Mouse (Mus musculus): ENCODE data around the gene Sun2.

The Sun2 gene

DNA sequence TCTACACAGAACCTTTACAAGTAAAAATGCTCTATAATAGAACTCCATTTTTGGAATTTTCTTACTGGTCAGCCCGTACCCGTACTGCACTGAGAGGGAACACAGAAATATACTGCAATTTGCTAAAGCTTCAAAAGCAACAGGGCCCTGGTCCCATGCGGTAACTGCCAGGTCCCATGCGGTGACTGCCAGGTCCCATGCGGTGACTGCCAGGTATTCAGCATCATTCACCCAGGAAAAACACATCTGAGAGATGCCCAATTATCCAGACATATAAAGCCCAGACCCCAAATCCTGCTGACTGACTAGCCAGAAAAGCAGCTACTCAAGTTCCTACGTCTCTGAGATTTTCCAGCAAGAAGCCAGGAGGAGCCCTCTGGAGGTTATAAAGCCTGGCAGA lies 57.7 kb downstream of the Sun2 start:
- no peak for DNase-seq

DNA sequence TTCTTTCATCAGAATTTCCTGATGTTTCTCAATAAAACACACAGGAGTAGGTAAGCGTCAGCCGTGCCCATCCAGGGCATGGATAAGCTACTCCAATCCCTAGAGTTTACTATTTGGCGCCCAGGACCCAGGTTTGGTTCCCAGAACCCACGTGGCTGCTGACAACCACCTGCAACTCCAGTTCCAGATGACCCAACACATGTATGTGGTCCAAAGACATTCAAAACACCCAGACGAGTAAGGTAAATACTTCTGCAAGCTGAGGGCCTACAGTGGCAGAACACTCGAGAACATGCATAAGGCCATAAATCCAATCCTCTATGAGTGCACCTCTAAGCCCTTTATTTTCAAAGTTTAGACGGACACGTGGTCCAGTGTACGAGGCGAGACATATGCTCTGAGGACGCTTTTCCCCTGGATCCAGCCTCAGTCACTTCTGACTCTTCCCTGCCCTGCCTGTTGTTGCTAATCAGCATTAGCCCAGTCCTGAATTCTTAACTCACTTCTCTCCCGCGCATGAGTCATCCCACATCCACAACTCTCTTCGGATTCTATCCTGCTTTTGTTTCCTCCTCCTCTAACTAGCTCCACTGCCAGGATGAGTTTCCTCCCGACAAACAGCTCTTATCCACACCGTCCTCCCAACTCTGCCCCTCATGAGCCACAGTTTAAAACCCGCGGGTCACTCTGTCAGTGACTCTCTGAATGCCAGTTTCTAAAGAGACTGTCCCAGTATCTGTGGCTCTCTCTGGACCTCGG lies 58.5 kb downstream of the Sun2 start:
- no peak for DNase-seq

DNA sequence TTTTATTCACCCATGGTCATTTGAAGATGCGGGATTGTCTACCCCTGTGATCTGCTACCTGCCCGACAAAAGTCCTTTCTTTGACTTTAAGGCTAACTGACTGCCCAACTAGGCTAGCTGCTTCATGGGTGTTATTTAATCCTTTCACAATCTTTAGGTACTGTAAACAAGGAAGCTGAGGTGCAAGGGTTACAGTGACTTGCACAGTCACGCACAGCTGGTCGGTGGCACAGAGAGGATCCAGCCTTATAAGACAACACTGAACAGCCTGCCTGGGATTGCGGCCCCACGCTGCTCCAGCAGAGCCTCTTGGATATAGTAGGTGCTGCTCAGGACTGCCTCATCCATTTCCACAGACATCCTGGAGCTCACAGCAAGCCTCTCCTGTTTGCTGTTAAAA lies 59.2 kb downstream of the Sun2 start:
- no peak for DNase-seq

DNA sequence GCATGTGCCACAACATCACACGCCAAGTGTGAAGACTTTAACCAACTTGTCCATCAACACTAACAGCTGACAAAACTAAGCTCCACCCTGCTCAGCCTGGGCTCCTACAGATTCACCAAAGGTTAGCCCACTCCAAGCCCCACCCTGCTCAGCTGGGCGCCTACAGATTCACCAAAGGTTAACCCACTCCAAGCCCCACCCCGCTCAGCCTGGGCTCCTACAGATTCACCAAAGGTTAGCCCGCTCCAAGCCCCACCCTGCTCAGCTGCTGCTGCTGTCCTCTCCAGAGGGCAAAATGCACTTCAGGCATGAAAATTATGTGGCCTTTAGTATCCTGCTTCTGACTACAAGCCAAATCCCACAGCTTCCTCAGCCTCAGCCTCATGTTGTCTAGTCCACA lies 60.4 kb downstream of the Sun2 start:
- no peak for DNase-seq

DNA sequence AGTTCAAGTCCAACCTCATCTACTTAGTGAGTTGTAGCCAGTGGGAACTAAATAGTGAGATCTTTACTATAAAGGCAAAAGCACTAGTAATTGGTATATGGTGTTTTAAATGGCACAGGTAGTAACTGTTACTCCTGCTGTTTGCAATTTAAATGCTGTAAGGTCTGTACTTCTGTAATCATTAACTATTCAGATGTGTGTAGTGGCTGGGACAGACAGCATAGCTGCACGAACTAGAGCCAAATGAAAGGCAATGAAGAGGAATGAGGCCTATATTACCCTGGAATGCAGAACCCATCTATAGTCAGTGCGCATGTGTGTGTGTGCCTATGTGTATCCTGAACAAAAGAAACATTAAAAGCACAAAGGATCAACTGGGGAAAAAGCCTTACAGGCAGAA lies 64.4 kb downstream of the Sun2 start:
- no peak for DNase-seq

Data from spleen, adult 18-20 months (tissue).